Mouse (Mus musculus) cerebellum, postnatal 10 days (tissue): ENCODE results near the gene Syt12.
A peak's percentile ranks its signal among the peaks of the same experiment; 100 is the strongest.

ENCODE experiments used
- DNase-seq, 2 experiments: peaks; one replicate each; pipeline ENCODE4 v3.0.0; 2021; ENCODE audit warnings: mixed read lengths in 2 of 2

Gene Syt12

GRCm38 (mm10) chr19:4477345-4478189 lies at the start of gene Syt12:
Syt12 (minus strand) TSS chr19:4477447.
- DNase-seq = peak; percentile 78 to 80

GRCm38 (mm10) chr19:4521426-4522050 lies 44.3 kb upstream of the Syt12 start:
- no peak for DNase-seq

GRCm38 (mm10) chr19:4517483-4517882 lies 40.2 kb upstream of the Syt12 start:
- DNase-seq = no peak

GRCm38 (mm10) chr19:4516288-4516687 lies 39.0 kb upstream of the Syt12 start:
- DNase-seq = no peak

GRCm38 (mm10) chr19:4515746-4516145 lies 38.5 kb upstream of the Syt12 start:
- peak; percentile 68 to 71 for DNase-seq

- no peak for DNase-seq
These were observed 36.1 kb upstream of the Syt12 start for GRCm38 (mm10) chr19:4513236-4513858.

- DNase-seq = no peak
These were observed 34.0 kb upstream of the Syt12 start for GRCm38 (mm10) chr19:4511116-4511841.

- DNase-seq = peak; percentile 99 to 100
These were observed 33.0 kb upstream of the Syt12 start, which contains the start of gene Pcx for GRCm38 (mm10) chr19:4509986-4510963. Pcx (plus strand) TSS chr19:4510472.

GRCm38 (mm10) chr19:4507746-4508145 lies 30.5 kb upstream of the Syt12 start:
- DNase-seq = no peak

GRCm38 (mm10) chr19:4504830-4505229 lies 27.6 kb upstream of the Syt12 start:
- no peak for DNase-seq

- DNase-seq = no peak
These were observed 25.5 kb upstream of the Syt12 start for GRCm38 (mm10) chr19:4502701-4503100.

- DNase-seq = peak in 1 of 2 experiments; percentile 41
These were observed 21.1 kb upstream of the Syt12 start, which contains the start of gene 2010003K11Rik for GRCm38 (mm10) chr19:4498062-4498933. 2010003K11Rik (minus strand) TSS chr19:4498583.

GRCm38 (mm10) chr19:4497263-4497973 lies 20.2 kb upstream of the Syt12 start:
- DNase-seq = peak; percentile 93 to 97

- DNase-seq = peak; percentile 66 to 70
These were observed 19.5 kb upstream of the Syt12 start for GRCm38 (mm10) chr19:4496535-4497262.

GRCm38 (mm10) chr19:4495814-4496213 lies 18.6 kb upstream of the Syt12 start:
- DNase-seq = no peak

GRCm38 (mm10) chr19:4494707-4495106 lies 17.5 kb upstream of the Syt12 start:
- DNase-seq = peak in 1 of 2 experiments; percentile 53

- peak; percentile 97 to 98 for DNase-seq
These were observed 15.5 kb upstream of the Syt12 start for GRCm38 (mm10) chr19:4492526-4493296.

- DNase-seq = no peak
These were observed 13.9 kb upstream of the Syt12 start for GRCm38 (mm10) chr19:4491080-4491695.
